Comparison of ENCODE assay signal across 10 mouse cellular contexts in the genomic region with DNA sequence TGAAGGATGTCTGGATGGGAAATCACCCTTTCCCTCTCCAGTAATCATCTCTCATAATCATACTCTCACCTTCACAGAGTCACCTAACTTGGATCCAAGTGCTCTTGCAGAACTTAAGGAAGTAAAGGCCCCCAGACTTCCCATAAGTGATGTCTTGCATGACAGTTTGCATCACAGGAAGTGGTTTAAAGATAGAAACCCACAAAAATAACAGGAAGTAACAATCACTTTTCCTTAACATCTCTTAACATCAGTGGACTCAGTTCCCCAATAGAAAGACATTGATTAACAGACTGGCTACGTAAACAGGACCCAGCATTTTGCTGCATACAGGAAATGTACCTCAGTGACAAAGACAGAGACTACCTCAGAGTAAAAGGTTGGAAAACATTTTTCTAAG. TPM values are rescaled to one million over a fixed set of nuclear protein-coding genes. Genes with fewer than 3 reads are reported as not detected.
A peak's percentile ranks its signal among the peaks of the same experiment; 100 is the strongest.
DNase-seq lines count a peak whose midpoint lies in the region; ATAC-seq and TF ChIP-seq lines count a peak whose summit lies in the region.
"Had no signal": no experiment of that assay in that cellular context is flagged by ENCODE, and none has a peak within 500 bp of the region (broad histone marks: within the 10 kb centered on the region; RNA-seq: fewer than 3 reads in every experiment).

No protein-coding gene starts in this region.

- no peak for TF ChIP-seq CTCF in kidney, adult 2 months (conservative IDR thresholded peaks at IDR 0.05; ENCODE audit: insufficient read depth, insufficient read length, low read depth, low read length)

- peak; percentile 79 for ATAC-seq in CD4-positive, CD25-positive, alpha-beta regulatory T cell, adult 4 months
- ATAC-seq in common myeloid progenitor, adult 5-6 weeks (replicated peaks; ENCODE audit: low read depth, poor library complexity, severe bottlenecking), result peak; percentile 71
- peak; percentile 70 for ATAC-seq in monocyte, adult 5-6 weeks (replicated peaks; ENCODE audit: insufficient number of reproducible peaks, low FRiP score, low TSS enrichment, poor library complexity, severe bottlenecking)
- ATAC-seq: midbrain, embryonic 15.5 days had no signal

- no peaks in the 10 kb centered on the region for H3K4me1 ChIP-seq in kidney, adult 2 months (ENCODE audit: control insufficient read depth, insufficient read depth, low read length)
- H3K4me1 ChIP-seq: hindbrain, embryonic 15.5 days; midbrain, embryonic 15.5 days had no signal

- DNase-seq in kidney, adult 2 months, result peak; percentile 12
- no peak for DNase-seq in kidney, postnatal 4 days
- no peak for DNase-seq in left cerebral cortex, postnatal 36 days (ENCODE audit: low spot score in 2 of 2)
- no peak for DNase-seq in kidney, postnatal 10 days
- DNase-seq: thymus, adult 18-20 months had no signal

- WGBS in kidney, adult 2 months, result 73% methylated on average over 1 of the region's 1 CpGs

- H3K27me3 ChIP-seq in kidney, adult 2 months (replicated peaks; ENCODE audit: control insufficient read depth, insufficient read depth, low read length), result no peaks in the 10 kb centered on the region
- H3K27me3 ChIP-seq: hindbrain, embryonic 15.5 days; midbrain, embryonic 15.5 days had no signal

- no peak overlapping the region for H3K27ac ChIP-seq in kidney, adult 2 months (ENCODE audit: insufficient read depth, low read depth, low read length)
- H3K27ac ChIP-seq: hindbrain, embryonic 15.5 days; midbrain, embryonic 15.5 days had no signal

- TF ChIP-seq POLR2A in kidney, adult 2 months (IDR thresholded peaks at IDR 0.05; ENCODE audit: low read depth, low read length), result no peak

- H3K36me3 ChIP-seq in kidney, adult 2 months (ENCODE audit: control insufficient read depth, insufficient read depth, low read length), result no peaks in the 10 kb centered on the region; the same call in 1 of the 2 replicates

- intact Hi-C loops in left cerebral cortex, postnatal 36 days (cut with DNase I), result no loop called here

- H3K4me3 ChIP-seq in kidney, adult 2 months (ENCODE audit: insufficient read depth, low read depth, low read length), result no peak overlapping the region
- H3K4me3 ChIP-seq: hindbrain, embryonic 15.5 days; midbrain, embryonic 15.5 days had no signal

RNA-seq across cellular contexts. Expression of a gene that starts 22.9 kb away (rescaled TPM):
- 2.9 and 3.9 TPM in 2 replicates for polyA plus RNA-seq in kidney, adult 2 months (2012; rRNA removed)
- 10 to 100 TPM; 28.7 to 37.3 TPM for polyA plus RNA-seq in CD4-positive, CD25-positive, alpha-beta regulatory T cell, adult 4 months (2017; shearing (Covaris generic))
- total RNA-seq in common myeloid progenitor, adult 5-6 weeks (2017), result 13.7 and 14.2 TPM in 2 replicates
- 17.8 to 39.0 TPM (median 23.6 TPM) in 3 replicates for total RNA-seq in monocyte, adult 5-6 weeks (2017)
- total RNA-seq in left cerebral cortex, postnatal 36 days (2021), result 1 to 10 TPM; 3.3 to 5.3 TPM
